Mouse (Mus musculus): ENCODE results near the gene Cpne2. TPM values are rescaled to one million over a fixed set of nuclear protein-coding genes. Genes with fewer than 3 reads are reported as not detected.

Gene Cpne2
- polyA plus RNA-seq, 1 experiment from 2014 or later = 6.3 TPM

DNA sequence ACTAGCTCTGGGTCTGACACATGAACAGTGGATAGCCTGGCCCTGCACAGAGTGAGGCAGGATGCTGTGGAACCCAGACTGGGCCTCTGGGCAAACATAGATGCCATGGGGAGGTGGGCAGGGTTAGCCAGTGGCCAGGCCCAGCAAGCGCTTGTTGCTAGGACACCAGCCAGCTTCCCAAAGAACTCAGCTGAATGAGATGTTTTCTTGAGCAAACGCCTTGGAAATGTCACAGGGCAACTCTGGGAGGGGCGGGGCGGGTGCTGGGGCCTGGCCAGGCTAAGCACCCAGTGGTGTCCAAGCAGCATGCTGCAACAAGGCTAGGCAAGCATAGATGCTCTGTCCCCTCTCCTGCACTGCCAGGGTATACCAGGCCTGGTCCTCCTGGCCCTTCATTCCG, 28.5 kb downstream of the Cpne2 start:
- H3K36me3 ChIP-seq (ENCODE audit: control insufficient read depth, insufficient read depth, low read length) = no peaks in the 10 kb centered on the region
- H3K27me3 ChIP-seq (ENCODE audit: control insufficient read depth, insufficient read depth, low read length) = no peaks in the 10 kb centered on the region
- peaks cover 3% of the 10 kb centered on the region; the same call in 1 of the 2 replicates for H3K4me1 ChIP-seq (ENCODE audit: control insufficient read depth, insufficient read depth, low read length)
- H3K27ac ChIP-seq (replicated peaks; ENCODE audit: low read depth, low read length) = no peak overlapping the region
- 79% methylated on average over 5 of the region's 5 CpGs for WGBS
- DNase-seq (ENCODE audit: low spot score) = no peak
- no peak overlapping the region for H3K4me3 ChIP-seq (ENCODE audit: low read depth, low read length)
- no peak overlapping the region for H3K4me2 ChIP-seq (ENCODE audit: low read depth, severe bottlenecking)
- H3K9me3 ChIP-seq (ENCODE audit: control insufficient read depth, low read length) = no peaks in the 10 kb centered on the region
- ATAC-seq (ENCODE audit: insufficient number of reproducible peaks, low FRiP score, low TSS enrichment, low read depth) = no peak
- no peak overlapping the region for H3K9ac ChIP-seq (ENCODE audit: low read length)

DNA sequence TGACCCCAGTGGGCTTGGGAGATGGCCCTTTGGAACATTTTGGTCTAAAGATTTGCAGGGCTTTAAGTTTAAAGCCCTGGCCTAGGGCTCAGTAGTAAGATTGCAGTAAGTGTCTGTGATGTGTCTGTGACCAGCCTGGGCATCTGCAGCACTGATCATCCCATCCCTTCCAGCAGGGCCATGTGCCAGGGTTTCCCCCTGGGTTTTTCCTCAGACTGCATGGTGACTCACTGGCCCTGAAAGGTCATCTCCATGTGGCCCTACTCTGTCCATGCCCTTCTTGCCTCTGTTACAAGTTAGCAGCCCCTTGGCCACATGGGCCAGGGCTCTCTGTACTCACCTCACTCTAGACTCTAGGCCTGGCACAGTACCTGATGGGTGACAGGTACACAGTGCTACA, 31.6 kb downstream of the Cpne2 start:
- Histone ChIP-seq H3K4me3 (ENCODE audit: low read depth, low read length) (no peak overlapping the region), H3K4me1 (ENCODE audit: control insufficient read depth, insufficient read depth, low read length) (peaks cover 3% of the 10 kb centered on the region; the same call in 1 of the 2 replicates), H3K9ac (ENCODE audit: low read length) (no peak overlapping the region), H3K27me3 (ENCODE audit: control insufficient read depth, insufficient read depth, low read length) (no peaks in the 10 kb centered on the region), H3K4me2 (ENCODE audit: low read depth, severe bottlenecking) (no peak overlapping the region), H3K9me3 (ENCODE audit: control insufficient read depth, low read length) (no peaks in the 10 kb centered on the region), H3K27ac (replicated peaks; ENCODE audit: low read depth, low read length) (no peak overlapping the region), H3K36me3 (ENCODE audit: control insufficient read depth, insufficient read depth, low read length) (no peaks in the 10 kb centered on the region)
- ATAC-seq (ENCODE audit: insufficient number of reproducible peaks, low FRiP score, low TSS enrichment, low read depth) (no peak), DNase-seq (ENCODE audit: low spot score) (no peak)

DNA sequence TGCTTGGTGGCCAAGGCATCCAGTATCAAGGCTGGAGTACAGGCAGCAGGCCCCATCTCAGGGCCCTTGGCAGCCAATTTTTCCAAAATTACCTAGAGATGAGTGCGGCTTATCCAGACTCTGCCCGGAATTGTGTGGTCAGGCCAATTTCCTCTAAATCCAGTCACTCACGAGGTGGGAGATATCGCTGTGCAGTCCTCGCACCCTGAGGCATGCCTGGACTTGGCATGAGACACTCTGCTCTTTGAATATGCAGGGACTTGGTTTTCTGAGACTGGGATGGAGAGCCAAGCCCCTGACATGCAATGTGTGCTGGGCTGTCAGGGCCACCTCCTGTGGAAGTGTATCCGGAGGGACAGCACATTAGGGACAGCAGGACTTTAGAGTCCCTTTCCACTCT, 33.2 kb downstream of the Cpne2 start:
- DNase-seq (ENCODE audit: low spot score) = no peak
- H3K4me1 ChIP-seq (ENCODE audit: control insufficient read depth, insufficient read depth, low read length) = peaks cover 3% of the 10 kb centered on the region; the same call in 1 of the 2 replicates
- no peak for ATAC-seq (ENCODE audit: insufficient number of reproducible peaks, low FRiP score, low TSS enrichment, low read depth)

DNA sequence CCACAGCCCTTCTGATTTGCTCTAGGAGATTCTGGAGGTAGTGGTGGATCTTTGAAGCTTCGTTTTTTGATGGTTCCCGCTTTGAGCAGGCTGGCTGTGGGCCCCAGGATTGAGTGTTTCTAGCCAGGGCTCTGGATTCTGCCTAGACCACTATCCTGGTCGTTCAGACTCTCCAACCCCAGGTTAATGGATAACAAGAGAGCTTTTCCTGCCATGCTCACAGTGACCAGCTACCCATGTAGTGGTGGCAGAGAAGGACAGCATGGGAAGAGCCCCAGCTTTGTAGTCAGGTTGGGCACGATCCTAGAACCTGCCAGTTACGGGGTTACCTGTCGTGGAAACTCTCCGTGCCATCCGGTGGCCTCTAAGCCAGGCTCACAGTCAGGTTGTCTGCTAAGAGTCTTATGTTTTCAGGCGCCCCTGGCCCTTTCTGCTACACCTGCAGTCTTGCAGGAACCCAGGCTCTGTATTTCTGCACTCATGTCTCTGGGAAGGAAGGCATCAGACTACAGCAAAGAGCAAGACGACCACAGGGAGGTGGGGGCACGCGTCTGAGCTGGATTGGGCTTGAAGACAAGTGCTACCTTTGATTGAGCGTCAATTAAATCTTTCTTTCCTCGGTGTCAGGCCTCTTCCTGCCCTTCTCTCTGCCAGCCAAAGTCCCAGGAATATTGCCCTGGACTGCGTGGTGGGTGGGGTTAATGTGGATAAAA, 33.8 kb downstream of the Cpne2 start:
- no peak overlapping the region for H3K9ac ChIP-seq (ENCODE audit: low read length)
- no peak for DNase-seq (ENCODE audit: low spot score)
- H3K9me3 ChIP-seq (ENCODE audit: control insufficient read depth, low read length) = no peaks in the 10 kb centered on the region
- no peak overlapping the region for H3K27ac ChIP-seq (replicated peaks; ENCODE audit: low read depth, low read length)
- peaks cover 3% of the 10 kb centered on the region; the same call in 1 of the 2 replicates for H3K4me1 ChIP-seq (ENCODE audit: control insufficient read depth, insufficient read depth, low read length)
- no peak overlapping the region for H3K4me2 ChIP-seq (ENCODE audit: low read depth, severe bottlenecking)
- WGBS = 60% methylated on average over 15 of the region's 15 CpGs
- H3K27me3 ChIP-seq (ENCODE audit: control insufficient read depth, insufficient read depth, low read length) = no peaks in the 10 kb centered on the region
- H3K36me3 ChIP-seq (ENCODE audit: control insufficient read depth, insufficient read depth, low read length) = no peaks in the 10 kb centered on the region
- H3K4me3 ChIP-seq (ENCODE audit: low read depth, low read length) = no peak overlapping the region
- ATAC-seq (ENCODE audit: insufficient number of reproducible peaks, low FRiP score, low TSS enrichment, low read depth) = no peak

More for the DNA sequence above, 33.2 kb downstream of the Cpne2 start:
- H3K9ac ChIP-seq (ENCODE audit: low read length) = no peak overlapping the region
- no peak overlapping the region for H3K4me3 ChIP-seq (ENCODE audit: low read depth, low read length)
- WGBS = 67% methylated on average over 6 of the region's 6 CpGs
- H3K9me3 ChIP-seq (ENCODE audit: control insufficient read depth, low read length) = no peaks in the 10 kb centered on the region
- no peaks in the 10 kb centered on the region for H3K27me3 ChIP-seq (ENCODE audit: control insufficient read depth, insufficient read depth, low read length)
- H3K27ac ChIP-seq (replicated peaks; ENCODE audit: low read depth, low read length) = no peak overlapping the region
- H3K4me2 ChIP-seq (ENCODE audit: low read depth, severe bottlenecking) = no peak overlapping the region
- no peaks in the 10 kb centered on the region for H3K36me3 ChIP-seq (ENCODE audit: control insufficient read depth, insufficient read depth, low read length)

DNA sequence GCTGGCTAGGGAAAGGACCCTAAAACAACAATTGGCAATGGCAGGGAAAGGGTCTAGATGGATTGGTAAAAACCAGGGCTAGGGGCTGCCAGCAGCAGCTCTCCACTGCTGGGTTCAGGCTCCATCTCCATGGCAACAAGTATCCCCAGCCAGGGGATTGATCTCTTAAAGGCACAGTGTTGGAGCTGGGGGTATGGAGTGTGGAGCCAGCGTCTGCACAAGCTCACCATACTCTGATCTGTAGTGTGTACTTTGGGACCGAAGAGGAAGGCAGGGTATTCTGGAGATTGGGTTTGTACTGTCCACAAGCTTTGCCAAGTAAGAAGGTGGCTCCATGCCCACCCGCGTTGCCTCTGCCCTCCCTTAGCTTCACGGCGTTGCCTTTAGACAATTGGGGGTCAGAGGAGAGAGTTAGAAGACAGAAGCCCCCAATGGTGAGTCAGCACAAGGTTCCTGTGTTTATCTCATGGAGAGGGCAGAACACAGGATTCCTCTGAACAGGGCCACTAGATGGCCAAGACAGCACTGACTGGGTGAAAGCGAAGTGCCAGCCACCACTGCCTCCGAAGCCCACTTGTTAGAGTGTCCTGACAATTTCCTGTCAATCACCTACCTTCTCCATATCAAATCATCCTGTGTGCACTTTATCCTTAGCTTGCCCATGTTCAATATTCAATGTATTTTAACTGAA, 34.5 kb downstream of the Cpne2 start:
- Histone ChIP-seq H3K4me3 (ENCODE audit: low read depth, low read length) (no peak overlapping the region), H3K4me1 (ENCODE audit: control insufficient read depth, insufficient read depth, low read length) (peaks cover 3% of the 10 kb centered on the region; the same call in 1 of the 2 replicates), H3K4me2 (ENCODE audit: low read depth, severe bottlenecking) (no peak overlapping the region), H3K27me3 (ENCODE audit: control insufficient read depth, insufficient read depth, low read length) (no peaks in the 10 kb centered on the region), H3K9me3 (ENCODE audit: control insufficient read depth, low read length) (no peaks in the 10 kb centered on the region), H3K27ac (replicated peaks; ENCODE audit: low read depth, low read length) (no peak overlapping the region), H3K36me3 (ENCODE audit: control insufficient read depth, insufficient read depth, low read length) (no peaks in the 10 kb centered on the region), H3K9ac (ENCODE audit: low read length) (no peak overlapping the region)
- ATAC-seq (ENCODE audit: insufficient number of reproducible peaks, low FRiP score, low TSS enrichment, low read depth) (no peak), DNase-seq (ENCODE audit: low spot score) (no peak)
- 79% methylated on average over 8 of the region's 8 CpGs for WGBS

DNA sequence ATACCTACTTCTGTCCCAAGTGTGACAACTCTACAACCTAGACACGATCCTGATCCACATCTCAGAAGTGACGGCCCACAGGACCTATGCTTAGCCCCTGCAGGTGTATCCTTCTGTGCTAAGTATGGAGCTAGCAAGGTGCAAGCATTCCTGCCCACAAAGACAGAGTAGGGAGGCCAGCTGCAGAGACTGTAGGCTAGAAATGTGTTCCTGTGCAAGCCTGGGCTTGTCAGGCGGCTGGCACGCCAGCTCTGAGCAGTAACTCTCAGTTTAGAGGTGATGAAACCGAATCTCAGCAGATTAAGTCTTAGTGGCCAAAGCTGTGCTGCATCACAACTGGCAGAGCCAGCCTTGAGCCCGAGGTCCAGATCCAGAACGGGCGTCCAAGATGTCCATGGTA, 35.3 kb downstream of the Cpne2 start:
- Histone ChIP-seq H3K27me3 (ENCODE audit: control insufficient read depth, insufficient read depth, low read length) (no peaks in the 10 kb centered on the region), H3K36me3 (ENCODE audit: control insufficient read depth, insufficient read depth, low read length) (no peaks in the 10 kb centered on the region), H3K4me3 (ENCODE audit: low read depth, low read length) (no peak overlapping the region), H3K9ac (ENCODE audit: low read length) (no peak overlapping the region), H3K9me3 (ENCODE audit: control insufficient read depth, low read length) (no peaks in the 10 kb centered on the region), H3K4me2 (ENCODE audit: low read depth, severe bottlenecking) (no peak overlapping the region), H3K27ac (replicated peaks; ENCODE audit: low read depth, low read length) (no peak overlapping the region), H3K4me1 (ENCODE audit: control insufficient read depth, insufficient read depth, low read length) (peaks cover 3% of the 10 kb centered on the region; the same call in 1 of the 2 replicates)
- DNase-seq (ENCODE audit: low spot score) (no peak), ATAC-seq (ENCODE audit: insufficient number of reproducible peaks, low FRiP score, low TSS enrichment, low read depth) (no peak)
- WGBS = 84% methylated on average over 8 of the region's 8 CpGs

DNA sequence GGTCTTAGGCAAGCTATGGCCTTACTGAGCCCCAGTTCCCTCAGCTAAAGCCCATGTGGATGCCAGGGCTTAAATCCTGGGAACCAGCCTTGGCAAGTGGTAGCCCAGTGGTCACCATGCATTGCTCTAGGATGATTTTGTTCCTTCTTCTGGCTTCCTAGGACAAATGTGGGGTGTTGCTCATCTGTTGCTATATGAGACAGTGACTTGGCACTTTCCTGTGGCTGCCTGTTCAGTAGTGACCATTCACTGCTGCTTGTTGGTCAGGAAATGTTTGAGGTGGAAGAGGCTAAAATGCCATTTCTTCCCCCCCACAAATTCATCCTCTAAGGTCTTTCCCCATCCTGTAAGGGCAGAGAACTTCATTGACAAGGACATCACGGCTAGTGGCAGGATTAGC, 36.6 kb downstream of the Cpne2 start:
- Histone ChIP-seq H3K27me3 (ENCODE audit: control insufficient read depth, insufficient read depth, low read length) (no peaks in the 10 kb centered on the region), H3K36me3 (ENCODE audit: control insufficient read depth, insufficient read depth, low read length) (peaks cover 6% of the 10 kb centered on the region), H3K9ac (ENCODE audit: low read length) (no peak overlapping the region), H3K4me1 (ENCODE audit: control insufficient read depth, insufficient read depth, low read length) (peaks cover 3% of the 10 kb centered on the region; the same call in 1 of the 2 replicates), H3K4me3 (ENCODE audit: low read depth, low read length) (no peak overlapping the region), H3K4me2 (ENCODE audit: low read depth, severe bottlenecking) (no peak overlapping the region), H3K27ac (replicated peaks; ENCODE audit: low read depth, low read length) (no peak overlapping the region), H3K9me3 (ENCODE audit: control insufficient read depth, low read length) (no peaks in the 10 kb centered on the region)
- no peak for DNase-seq (ENCODE audit: low spot score)
- ATAC-seq (ENCODE audit: insufficient number of reproducible peaks, low FRiP score, low TSS enrichment, low read depth) = no peak
- 76% methylated on average over 1 of the region's 1 CpGs for WGBS

DNA sequence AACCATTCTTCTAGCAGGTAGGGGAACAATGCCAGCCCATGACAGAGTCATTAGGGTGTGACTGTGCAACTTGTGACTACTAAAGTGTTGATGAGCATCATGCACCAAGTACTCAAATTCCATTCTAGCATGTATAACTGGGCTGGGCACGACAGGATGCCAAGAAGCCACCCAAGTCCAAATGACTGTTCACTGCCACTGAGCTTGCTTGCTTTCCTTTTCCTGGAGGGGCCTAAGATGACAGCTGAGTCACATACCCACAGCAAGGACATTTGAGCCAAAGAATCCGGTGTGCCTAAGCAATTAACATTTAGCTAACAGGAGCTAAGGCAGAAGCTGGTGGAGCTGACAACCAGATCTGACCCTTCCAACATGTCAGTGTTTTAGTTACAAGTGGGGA, 39.1 kb downstream of the Cpne2 start:
- no peaks in the 10 kb centered on the region for H3K9me3 ChIP-seq (ENCODE audit: control insufficient read depth, low read length)
- H3K27ac ChIP-seq (replicated peaks; ENCODE audit: low read depth, low read length) = no peak overlapping the region
- whole genome bisulfite sequencing = 85% methylated on average over 2 of the region's 2 CpGs
- H3K4me3 ChIP-seq (ENCODE audit: low read depth, low read length) = no peak overlapping the region
- H3K27me3 ChIP-seq (ENCODE audit: control insufficient read depth, insufficient read depth, low read length) = no peaks in the 10 kb centered on the region
- ATAC-seq (ENCODE audit: insufficient number of reproducible peaks, low FRiP score, low TSS enrichment, low read depth) (no peak), DNase-seq (ENCODE audit: low spot score) (no peak)
- no peak overlapping the region for H3K9ac ChIP-seq (ENCODE audit: low read length)
- H3K4me1 ChIP-seq (ENCODE audit: control insufficient read depth, insufficient read depth, low read length) = no peaks in the 10 kb centered on the region
- no peak overlapping the region for H3K4me2 ChIP-seq (ENCODE audit: low read depth, severe bottlenecking)
- H3K36me3 ChIP-seq (ENCODE audit: control insufficient read depth, insufficient read depth, low read length) = peaks cover 9% of the 10 kb centered on the region

Measured in limb, embryonic 11.5 days (tissue).